Mouse (Mus musculus): Measurements from ENCODE around the gene Sp1. TPM values are rescaled to one million over a fixed set of nuclear protein-coding genes. Genes with fewer than 3 reads are reported as not detected.
A peak's percentile ranks its signal among the peaks of the same experiment; 100 is the strongest.

Gene Sp1
- total RNA-seq, 2 experiments from 2014 or later, result 22.4 to 23.1 TPM

- no peak for DNase-seq
These were observed 5.4 kb upstream of the Sp1 start for GRCm38 (mm10) chr15:102400476-102401045.

DNA sequence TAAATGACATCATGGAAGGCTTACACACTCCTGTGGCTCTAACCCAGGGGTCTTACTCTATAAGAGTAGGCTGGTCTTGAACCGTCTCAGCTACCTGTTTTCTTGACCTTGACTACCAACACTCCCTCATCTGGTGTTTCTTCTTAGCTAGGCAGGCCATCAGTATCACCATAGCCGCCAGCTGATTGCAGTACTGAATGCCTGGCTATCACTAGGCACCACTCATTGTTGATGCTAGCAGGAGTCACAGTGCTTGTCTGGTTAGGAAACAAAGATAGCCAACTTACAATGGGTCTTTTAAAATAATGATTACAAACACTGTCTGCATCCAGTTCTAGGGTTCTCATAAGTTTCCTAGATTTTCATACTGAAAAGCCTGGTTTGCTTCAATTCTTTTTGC lies 4.7 kb upstream of the Sp1 start:
- no peak for DNase-seq

GRCm38 (mm10) chr15:102402210-102402609 lies 3.7 kb upstream of the Sp1 start:
- DNase-seq, result no peak

DNA sequence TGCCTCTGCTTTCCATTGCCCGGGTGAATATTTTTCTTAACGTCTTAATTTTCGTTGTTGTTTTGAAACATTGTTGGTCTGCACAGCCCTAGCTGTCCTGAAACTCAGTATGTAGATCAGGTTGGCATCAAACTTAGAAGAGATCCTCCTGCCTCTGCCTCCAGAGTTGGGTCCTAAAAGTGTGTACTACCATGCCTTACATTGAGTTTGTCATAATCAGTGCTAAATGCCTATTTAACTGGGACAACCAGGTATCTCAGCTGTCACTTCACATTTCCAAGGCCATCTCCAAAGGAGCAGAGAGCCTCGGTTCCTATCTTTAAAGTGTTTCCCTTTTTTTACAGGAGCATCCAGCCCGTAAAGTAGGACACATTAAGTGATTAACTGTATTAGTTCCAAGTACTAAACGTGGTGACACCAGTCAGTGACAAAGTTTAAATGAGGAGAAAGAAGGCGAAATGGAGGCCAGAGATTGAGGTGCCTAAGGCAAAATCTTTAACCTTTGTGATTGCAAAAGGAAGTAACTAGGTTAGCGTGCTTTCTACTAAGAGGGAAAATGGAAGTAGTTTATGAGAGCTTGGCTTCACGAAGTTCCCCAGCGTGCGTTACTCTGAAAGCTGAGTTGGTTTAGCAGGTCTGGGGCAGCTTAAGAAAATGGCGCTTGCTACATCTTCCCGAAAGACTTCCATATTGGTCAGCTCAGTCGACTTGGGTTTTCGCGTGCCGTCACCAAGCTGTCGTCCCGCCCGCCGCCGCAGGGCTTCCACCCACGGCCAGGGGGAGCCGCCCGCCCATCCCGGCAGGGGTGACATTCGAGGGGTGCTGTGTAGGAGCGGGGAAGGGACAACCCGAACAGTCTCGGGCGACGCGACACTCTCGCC lies 1.1 kb upstream of the Sp1 start:
- DNase-seq, result no peak

GRCm38 (mm10) chr15:102406196-102406911 lies 411 bp downstream of the Sp1 start:
- peak; percentile 69 to 75 for DNase-seq

DNA sequence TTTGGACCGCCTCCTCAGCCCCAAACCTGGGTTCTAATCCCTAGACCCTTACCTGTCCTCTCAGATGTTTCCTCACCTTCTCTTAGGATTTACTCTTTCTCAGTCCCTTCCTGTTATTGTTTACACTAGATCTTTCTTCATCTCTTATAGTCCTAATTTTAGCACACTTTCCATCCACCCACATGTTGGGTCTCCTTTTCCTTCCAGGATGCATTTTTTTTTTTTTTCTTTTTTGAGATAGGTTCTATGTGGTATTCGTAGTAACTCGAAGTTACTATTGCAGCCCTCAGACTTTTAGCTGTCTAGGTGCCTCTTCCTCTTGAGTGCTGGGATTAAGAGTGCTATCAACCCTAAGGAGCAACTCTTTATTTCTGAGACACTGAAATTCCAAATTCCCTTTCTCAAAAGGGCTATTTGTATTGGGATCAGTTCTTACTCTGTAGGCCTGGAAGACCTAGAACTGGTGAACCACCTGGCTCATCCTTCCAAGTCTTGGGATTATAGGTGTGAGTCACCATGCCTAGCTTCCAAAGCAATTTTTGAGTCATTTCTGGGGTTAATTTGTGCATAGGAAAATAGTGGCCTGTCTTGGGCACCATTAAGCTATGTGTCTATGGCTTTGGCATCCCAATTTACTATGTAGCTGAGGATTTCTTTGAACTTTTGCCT lies 1.1 kb downstream of the Sp1 start:
- DNase-seq, result no peak

DNA sequence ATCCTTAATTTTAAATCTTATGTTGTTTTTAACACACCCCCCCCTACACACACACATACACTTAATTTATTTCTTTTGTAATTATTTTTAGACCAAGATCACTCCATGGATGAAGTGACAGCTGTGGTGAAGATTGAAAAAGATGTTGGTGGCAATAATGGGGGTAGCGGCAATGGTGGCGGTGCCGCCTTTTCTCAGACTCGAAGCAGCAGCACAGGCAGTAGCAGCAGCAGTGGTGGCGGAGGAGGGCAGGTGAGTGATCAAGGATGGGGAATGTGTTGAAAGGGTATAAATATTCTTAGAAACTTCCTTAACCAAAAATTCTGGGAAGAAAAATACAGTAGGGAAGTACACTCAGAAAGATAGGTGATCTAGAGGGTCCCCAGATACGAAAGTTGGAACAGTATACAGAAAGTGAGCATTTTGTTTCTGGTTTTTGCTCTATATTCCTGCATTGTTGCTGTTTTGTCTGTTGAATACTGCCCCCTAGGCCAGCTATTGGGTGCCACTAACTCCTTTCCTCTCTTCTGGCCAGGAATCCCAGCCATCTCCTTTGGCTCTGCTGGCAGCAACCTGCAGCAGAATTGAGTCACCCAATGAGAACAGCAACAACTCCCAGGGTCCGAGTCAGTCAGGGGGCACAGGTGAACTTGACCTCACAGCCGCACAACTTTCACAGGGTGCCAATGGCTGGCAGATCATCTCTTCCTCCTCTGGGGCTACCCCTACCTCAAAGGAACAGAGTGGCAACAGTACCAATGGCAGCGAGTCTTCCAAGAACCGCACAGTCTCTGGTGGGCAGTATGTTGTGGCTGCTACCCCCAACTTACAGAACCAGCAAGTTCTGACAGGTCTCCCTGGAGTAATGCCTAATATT lies 2.0 kb downstream of the Sp1 start:
- no peak for DNase-seq

- DNase-seq, result no peak
These were observed 2.7 kb downstream of the Sp1 start for GRCm38 (mm10) chr15:102408558-102409130.

DNA sequence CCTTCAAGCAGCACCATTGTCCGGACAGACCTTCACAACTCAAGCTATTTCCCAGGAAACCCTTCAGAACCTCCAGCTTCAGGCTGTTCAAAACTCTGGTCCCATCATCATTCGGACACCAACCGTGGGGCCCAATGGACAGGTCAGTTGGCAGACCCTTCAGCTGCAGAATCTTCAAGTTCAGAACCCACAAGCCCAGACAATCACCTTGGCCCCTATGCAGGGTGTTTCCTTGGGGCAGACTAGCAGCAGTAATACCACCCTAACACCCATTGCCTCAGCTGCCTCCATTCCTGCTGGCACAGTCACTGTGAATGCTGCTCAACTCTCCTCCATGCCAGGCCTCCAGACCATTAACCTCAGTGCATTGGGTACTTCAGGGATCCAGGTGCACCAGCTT lies 3.3 kb downstream of the Sp1 start:
- DNase-seq, result no peak

- DNase-seq, result no peak
These were observed 5.1 kb downstream of the Sp1 start for GRCm38 (mm10) chr15:102411077-102411476.

- DNase-seq, result no peak
These were observed 7.7 kb downstream of the Sp1 start for GRCm38 (mm10) chr15:102413687-102414086.

DNA sequence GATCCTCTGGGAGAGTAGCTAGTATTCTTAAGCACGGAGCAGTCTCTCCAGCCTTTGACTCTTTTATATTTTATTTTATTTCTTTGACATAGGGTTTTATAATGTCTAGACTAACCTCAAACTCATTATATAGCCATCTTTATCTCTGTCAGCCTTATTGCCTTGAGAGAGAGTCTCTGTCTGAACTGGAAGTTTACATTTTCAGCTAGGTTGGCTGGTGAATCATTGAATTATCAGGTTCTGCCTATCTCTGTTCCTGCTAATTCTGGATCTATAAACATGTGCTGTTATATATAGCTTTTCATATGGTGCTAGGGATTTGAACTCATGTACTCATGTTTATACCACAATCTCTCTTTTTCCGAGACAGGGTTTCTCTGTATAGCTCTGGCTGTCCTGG lies 11.6 kb downstream of the Sp1 start:
- no peak for DNase-seq

GRCm38 (mm10) chr15:102420986-102421385 lies 15.0 kb downstream of the Sp1 start:
- DNase-seq, result no peak

- DNase-seq, result no peak
These were observed 15.5 kb downstream of the Sp1 start for GRCm38 (mm10) chr15:102421437-102421836.

DNA sequence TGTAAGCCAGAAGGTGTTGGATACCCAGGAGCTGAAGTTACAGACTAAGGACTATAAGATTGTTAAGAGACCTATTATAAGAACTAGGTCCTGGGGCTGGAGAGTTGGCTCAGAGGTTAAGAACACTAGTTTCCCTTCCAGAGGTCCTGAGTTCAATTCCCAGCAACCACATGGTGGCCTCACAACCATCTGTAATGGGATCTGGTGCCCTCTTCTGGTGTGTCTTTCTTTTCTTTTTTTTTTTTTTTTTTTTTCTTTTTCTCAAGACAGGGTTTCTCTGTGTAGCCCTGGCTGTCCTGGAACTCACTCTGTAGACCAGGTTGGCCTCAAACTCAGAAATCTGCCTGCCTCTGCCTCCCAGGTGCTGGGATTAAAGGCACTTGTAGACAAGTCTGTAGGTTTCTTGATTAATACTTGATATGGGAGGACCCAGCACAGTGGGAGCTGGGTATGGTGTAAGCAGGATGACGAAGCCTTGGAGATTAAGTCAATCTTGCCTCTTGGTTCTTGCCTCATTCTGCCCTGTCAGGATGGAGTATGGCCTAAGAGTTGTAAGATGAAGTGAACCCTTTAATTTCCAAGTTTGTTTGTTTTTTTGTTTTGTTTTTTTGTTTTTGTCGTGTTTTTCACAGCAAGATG lies 17.8 kb downstream of the Sp1 start:
- no peak for DNase-seq

DNA sequence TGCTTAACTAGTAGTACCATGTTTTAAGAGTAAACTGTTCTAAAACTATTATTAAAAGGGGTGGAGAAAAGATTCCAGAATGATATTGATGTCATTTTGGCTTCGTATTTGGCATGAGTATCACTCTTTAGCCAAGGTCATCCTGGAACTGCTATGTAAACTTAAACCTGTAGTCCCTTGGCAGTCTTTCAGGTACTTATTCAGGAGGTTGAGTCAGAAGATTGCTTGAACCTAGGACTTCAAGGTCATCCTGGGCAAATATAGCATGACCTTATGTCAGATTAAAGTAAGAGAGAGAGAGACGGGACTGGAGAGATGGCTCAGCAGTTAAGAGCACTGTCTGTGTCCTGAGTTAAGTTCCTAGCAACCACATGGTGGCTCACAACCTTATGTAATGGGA lies 18.7 kb downstream of the Sp1 start:
- DNase-seq, result no peak

DNA sequence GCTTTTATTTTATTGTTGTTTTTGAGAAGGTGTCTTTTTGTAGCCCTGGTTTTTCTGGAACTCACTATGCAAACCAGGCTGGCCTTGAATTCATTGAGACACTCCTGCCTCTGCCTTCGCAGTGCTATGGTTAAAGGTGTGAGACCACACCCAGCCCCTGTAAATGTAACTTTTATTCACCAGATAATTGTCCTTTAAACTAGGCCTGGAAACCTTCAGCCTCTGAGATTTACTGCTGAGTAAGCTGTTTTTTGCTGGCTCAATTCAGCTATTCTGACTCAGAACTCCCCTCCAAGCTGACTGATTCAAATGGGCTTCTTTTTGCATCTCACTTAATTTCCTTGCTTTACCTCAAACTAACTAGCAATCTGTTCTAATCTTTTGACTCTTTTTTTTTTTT lies 21.0 kb downstream of the Sp1 start:
- DNase-seq, result no peak

- no peak for DNase-seq
These were observed 26.1 kb downstream of the Sp1 start for GRCm38 (mm10) chr15:102432046-102432445.

GRCm38 (mm10) chr15:102433173-102433572 lies 27.2 kb downstream of the Sp1 start:
- no peak for DNase-seq

GRCm38 (mm10) chr15:102442490-102442889 lies 36.5 kb downstream of the Sp1 start:
- DNase-seq, result peak; percentile 71 to 78

- no peak for DNase-seq
These were observed 39.2 kb downstream of the Sp1 start, which contains the start of gene Amhr2 for GRCm38 (mm10) chr15:102445146-102445545. TSS of gene Amhr2 (plus strand) at chr15:102445367.

Measured in layer of hippocampus, postnatal 36 days (tissue).